Mouse (Mus musculus) ES-Bruce4 (cell line): ENCODE data around the gene Cfap20.

Experiments used
- CTCF ChIP-seq: IDR thresholded peaks from one replicate; pipeline ENCODE4 v1.8.1; 2011; ENCODE audit warnings: low read depth, low read length
- EP300 ChIP-seq: IDR thresholded peaks from 2 replicates; pipeline ENCODE4 v1.6.1; 2011; ENCODE audit warnings: low read depth, low read length; ENCODE audit not compliant: insufficient read depth
- POLR2A ChIP-seq: IDR thresholded peaks from one replicate; pipeline ENCODE4 v1.8.1; 2011; ENCODE audit warnings: low read length; ENCODE audit not compliant: insufficient read depth

GRCm38 (mm10) chr8:95433124-95433523, 1.5 kb downstream of the Cfap20 start:
- TF ChIP-seq POLR2A (no peak), CTCF (no peak), EP300 (no peak)
